Mouse (Mus musculus) heart, postnatal 10 days (tissue): ENCODE measurements around the gene A430078G23Rik. TPM values are rescaled to one million over a fixed set of nuclear protein-coding genes. Genes with fewer than 3 reads are reported as not detected.

Experiments
- DNase-seq, 2 experiments: peaks; one replicate each; pipeline ENCODE4 v3.0.0; 2021
- intact Hi-C: fragments of 180-260 bp; cut with DNase I; formaldehyde crosslinking; loops from one replicate; pipeline ENCODE4 v1.15.1; 2025
- total RNA-seq, 2 experiments: library from RNA; stranded (reverse); gene quantifications; 2 replicates each; pipeline ENCODE4 v1.2.3; 2021

A430078G23Rik gene
- total RNA-seq, 2 experiments from 2014 or later, result 0.27 to 0.29 TPM

DNA sequence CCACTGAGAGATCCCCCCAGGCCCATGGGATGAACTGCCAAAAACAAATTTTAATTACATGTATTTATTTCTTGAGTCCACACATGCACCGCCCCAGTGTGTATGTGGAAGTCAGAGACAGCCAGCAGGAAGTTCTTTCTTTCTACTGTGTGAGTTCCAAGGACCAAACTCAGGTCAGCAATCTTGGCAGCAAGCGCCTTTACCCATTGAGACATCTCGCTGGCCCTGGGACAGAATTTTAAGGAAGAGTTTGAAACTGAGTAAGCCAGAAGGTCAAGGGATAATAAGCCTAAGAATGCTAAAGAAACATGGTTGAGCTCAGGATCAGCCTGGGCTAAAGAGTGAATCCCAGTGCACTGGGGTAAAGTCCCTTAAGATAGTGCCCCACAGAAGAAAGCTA lies 44.4 kb downstream of the A430078G23Rik start:
- no peak for DNase-seq
- intact Hi-C loops, result no loop called here

DNA sequence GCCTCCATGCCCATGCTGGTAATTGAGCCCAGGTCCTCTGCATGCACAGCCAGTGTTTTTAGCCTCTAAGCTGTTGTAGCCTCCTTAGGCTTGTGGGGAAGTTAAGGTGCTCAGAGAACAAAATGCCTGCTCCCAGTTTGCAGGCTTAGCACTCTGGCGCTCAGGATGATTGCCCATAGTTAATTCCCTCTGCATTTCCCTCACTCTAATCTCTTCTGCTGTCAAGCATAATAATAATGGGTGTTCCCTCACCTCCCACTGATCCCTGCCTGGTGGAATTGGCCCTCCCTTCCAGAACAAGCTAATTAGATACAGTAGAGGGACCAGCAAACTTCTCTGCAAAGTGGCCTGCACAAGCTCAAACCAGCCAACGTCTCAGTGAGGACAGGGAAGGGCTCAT lies 47.3 kb downstream of the A430078G23Rik start:
- DNase-seq, result no peak
- intact Hi-C loops, result no loop called here

DNA sequence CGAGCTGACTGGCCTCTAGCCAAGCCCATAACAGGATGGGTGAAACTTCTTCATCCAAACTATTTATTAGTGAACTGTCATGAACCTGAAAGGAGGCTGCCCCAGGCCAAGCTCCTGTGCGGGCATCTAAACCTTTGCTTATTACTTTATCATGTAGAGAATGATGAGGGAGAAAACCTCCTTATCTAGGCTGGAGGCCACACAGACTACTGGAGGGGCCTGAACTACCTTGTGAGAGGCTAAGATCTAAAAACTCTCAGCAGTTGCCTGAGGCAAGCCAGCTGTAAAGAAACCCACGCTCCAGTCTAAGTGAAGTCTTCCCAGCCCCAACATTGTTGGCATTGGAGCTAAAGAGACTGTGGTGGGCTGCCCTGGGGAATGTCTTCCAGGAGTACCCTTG lies 54.2 kb downstream of the A430078G23Rik start:
- intact Hi-C loops, result no loop called here

DNA sequence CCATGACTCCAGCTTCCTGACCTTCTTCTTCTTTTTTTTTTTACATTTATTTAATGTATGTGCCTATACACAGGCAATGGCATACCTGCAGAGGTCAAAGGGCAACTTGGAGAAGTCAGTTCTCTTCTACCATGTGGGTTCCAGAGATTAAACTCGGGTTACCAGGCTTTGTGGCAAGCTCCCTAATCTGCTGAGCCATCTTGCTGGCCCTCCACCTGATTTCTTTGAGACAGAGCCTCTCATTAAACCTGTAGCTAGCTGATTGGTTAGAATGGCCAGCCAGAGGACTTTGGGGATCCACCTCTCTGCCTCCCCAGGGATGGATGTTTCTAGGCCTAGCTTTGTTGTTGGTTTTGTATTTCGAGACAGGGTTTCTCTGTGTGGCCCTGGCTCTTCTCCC lies 57.9 kb downstream of the A430078G23Rik start:
- DNase-seq, result no peak

More for the DNA sequence above, 54.2 kb downstream of the A430078G23Rik start:
- no peak for DNase-seq

GRCm38 (mm10) chr8:3411901-3412301 lies 58.7 kb downstream of the A430078G23Rik start:
- intact Hi-C loops, result no loop called here
- peak; percentile 58 to 67 for DNase-seq

More for the DNA sequence above, 57.9 kb downstream of the A430078G23Rik start:
- intact Hi-C loops, result no loop called here

- no peak for DNase-seq
- intact Hi-C loops, result no loop called here
Observed at GRCm38 (mm10) chr8:3412816-3413215, 59.6 kb downstream of the A430078G23Rik start.

DNA sequence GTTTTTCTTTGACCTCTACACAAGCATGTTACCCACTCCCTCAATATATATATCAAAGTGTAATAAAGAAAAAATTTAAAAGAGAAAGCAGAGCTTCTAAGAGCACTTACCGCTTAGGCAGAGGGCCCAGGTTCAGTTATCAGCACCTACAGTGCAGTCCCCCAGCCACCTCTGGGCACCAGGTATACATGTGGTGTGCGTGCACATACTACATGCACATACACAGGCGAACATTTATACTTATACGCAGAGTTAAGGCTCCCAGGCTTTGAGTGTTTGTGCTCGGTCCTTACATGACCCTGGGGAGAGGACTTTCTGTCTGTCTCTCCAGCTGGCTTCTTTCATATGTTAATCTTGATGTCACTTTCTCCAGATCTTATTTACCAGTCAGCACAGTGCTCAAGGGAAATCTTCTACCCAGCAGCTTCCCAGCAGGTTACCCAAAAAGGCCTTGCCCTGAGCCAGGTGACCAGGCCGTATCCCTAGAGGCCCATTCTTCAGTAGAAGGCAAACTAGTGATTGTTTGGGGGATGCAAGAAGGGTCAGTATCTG lies 61.5 kb downstream of the A430078G23Rik start:
- DNase-seq, result no peak
- intact Hi-C loops, result no loop called here

GRCm38 (mm10) chr8:3415259-3415658 lies 62.0 kb downstream of the A430078G23Rik start:
- intact Hi-C loops, result no loop called here
- no peak for DNase-seq

DNA sequence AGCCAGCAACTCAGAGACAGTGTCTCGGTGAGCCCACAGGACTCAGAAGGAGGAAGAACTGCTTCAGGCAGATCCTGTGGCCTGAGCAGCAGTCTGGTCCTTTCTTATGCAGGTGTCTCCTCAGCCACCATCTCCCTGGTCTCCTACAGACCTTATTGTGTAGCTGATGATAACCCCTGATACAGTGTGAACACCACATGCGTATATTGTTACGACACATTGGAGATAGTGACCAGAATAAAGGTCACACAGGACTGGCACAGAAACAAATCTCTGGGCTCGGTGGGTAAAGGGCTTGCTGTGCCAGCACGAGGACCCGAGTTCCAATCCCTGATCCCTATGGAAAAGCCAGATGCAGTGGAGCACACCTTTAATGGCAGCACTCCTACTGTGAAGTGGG lies 62.4 kb downstream of the A430078G23Rik start:
- intact Hi-C loops, result no loop called here

GRCm38 (mm10) chr8:3416846-3417245 lies 63.6 kb downstream of the A430078G23Rik start:
- intact Hi-C loops, result no loop called here
- peak; percentile 25 for DNase-seq

More for the DNA sequence above, 62.4 kb downstream of the A430078G23Rik start:
- no peak for DNase-seq

DNA sequence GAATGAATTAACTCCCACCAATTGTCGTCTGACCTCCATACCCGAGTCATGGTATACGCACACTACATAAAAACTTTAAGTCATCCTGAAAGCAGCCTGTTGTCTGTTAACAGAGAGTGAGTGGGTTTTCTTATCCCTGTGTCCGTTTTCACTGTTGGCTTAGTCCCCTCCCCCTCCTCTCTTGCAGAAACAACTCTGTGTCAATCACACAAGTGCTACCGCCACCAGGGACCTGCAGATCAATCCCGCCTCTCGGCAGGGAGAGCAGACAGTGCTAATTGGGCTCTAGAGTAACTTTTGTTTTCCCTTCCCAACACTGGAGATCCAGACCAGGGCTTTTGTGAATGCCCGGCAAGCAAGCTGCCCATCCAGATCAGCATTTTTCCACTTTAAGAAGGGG lies 64.2 kb downstream of the A430078G23Rik start:
- intact Hi-C loops, result no loop called here
- DNase-seq, result peak in 1 of 2 experiments; percentile 24

DNA sequence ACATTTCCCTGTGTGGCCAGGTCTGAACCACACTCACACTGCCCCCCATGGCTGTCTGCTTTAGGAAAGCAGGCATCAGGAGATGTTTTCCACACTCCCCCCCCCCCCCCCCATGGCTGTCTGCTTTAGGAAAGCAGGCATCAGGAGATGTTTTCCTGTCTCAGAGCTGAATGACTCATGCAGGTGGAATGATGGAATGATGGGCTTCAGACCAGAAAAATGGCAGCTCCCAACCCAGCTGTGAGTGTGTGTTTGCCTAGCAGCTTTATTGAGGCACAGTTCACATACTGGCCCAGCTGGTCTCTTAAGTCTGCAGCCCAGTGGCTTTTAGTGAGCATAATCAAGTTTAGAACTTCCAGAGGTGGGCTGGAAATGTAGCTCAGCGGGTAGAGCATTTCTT lies 64.9 kb downstream of the A430078G23Rik start:
- intact Hi-C loops, result no loop called here
- peak; percentile 56 to 58 for DNase-seq

GRCm38 (mm10) chr8:3420105-3420706 lies 67.0 kb downstream of the A430078G23Rik start:
- intact Hi-C loops, result no loop called here
- DNase-seq, result no peak

GRCm38 (mm10) chr8:3421507-3421906 lies 68.3 kb downstream of the A430078G23Rik start:
- intact Hi-C loops, result no loop called here
- DNase-seq, result no peak

DNA sequence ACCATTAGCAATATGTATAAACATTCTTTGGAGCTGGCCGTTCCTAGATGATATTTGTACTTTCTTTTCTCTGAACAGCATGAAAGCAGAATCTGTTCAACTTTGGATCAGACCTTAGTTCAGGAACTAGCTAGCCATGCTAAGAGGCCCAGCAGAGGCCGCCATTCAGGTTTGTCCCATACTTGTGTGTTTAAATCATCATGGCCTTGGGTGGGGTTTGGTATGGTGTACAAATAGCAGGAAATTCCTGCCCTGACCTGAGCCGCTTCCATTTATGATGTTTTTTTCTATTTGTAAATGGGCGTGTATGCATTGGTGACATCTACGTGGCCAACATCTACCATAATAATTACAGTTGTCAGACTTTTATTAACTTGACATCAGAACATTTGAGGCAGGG lies 72.0 kb downstream of the A430078G23Rik start:
- intact Hi-C loops, result no loop called here
- DNase-seq, result no peak

- DNase-seq, result no peak
- intact Hi-C loops, result no loop called here
Observed at GRCm38 (mm10) chr8:3426211-3426610, 73.0 kb downstream of the A430078G23Rik start.

DNA sequence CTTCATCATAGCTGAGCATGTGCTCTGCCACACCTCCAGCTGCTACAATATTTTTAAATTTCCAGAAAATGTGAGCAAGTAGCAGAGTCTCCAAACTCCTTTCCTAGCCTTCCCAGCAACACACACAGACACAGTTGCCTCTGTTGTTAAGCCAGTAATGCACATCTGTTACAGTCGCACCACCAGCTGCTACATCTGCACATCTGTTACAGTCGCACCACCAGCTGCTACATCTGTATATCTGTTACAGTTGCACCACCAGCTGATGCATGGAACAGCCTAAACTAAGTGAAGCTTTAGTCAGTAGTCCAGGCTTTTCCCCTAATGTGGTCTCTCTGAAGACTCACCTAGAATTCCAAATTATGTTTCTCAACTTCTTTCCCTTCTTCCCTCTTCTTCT lies 75.2 kb downstream of the A430078G23Rik start:
- intact Hi-C loops, result loop anchor here (2.0 kb wide), 1 partner anchor 36 kb away; the partner anchor contains the start of gene Arhgef18
- no peak for DNase-seq

DNA sequence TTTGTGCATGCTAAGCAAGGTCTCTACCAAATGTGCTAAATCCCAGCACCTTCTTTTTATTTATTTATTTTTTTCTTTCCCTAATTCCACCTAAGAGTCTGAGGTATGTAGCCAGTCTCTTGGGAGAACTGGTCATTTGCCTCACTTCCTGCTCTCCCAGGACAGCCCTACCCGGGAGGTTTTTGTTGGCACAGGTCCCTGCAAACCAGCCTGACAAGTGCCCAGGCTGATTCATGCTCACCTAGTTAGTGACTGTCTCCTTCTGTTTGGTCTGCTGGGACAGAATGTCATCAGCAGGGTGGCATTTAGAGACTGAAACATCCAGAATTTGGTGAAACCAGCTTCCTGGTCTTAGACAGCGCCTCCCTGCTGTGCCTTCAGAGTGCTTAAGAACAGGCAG lies 76.8 kb downstream of the A430078G23Rik start:
- intact Hi-C loops, result loop anchor here (2.0 kb wide), 1 partner anchor 37 kb away; the partner anchor contains the start of gene Arhgef18
- peak; percentile 56 to 68 for DNase-seq

DNA sequence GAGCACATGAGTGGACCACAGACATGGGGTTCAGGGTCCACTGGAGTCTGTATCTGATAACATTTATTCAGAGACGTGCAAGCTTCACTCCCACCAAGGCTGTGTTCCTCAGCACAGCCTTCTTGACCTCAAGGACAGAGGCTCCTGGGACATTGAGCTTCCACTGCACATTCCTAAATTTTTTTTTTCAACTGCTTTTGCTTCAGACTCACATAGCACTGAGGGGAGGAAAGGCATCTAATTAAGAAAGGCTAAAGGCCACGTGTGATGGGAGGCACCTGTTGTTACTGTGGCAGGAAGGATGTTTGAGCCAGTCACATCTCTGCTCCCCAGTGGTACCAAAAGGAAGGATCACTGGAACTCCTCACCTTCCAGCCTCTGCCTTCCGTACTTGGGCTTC lies 77.9 kb downstream of the A430078G23Rik start:
- intact Hi-C loops, result no loop called here
- no peak for DNase-seq

DNA sequence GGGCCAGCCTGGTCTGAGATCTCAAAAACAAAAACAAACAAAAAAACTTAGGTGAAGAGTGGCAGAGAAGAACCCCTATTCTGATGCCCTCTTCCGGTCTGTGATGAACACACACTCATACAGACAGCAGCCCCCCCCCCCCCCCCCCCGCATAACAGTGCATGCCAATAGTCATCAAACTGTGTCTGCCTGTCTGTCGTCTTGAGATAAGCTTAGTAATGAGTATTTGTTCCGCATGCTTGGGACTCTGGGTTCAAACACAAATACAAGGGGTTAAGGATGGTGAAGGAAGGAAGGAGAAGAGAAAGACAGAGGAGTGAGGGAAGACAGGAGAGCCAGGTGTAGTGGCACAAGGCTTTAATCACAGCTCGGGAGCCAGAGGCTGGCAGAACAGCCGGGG lies 83.3 kb downstream of the A430078G23Rik start:
- DNase-seq, result no peak
- intact Hi-C loops, result no loop called here

- intact Hi-C loops, result no loop called here
- no peak for DNase-seq
Observed at GRCm38 (mm10) chr8:3439510-3439909, 86.3 kb downstream of the A430078G23Rik start.
